Mouse (Mus musculus): ENCODE results near the gene Utp14a. TPM values are rescaled to one million over a fixed set of nuclear protein-coding genes. Genes with fewer than 3 reads are reported as not detected.
"Not testable (repeated sequence)": the region's sequence is repeated elsewhere in the genome, so short reads cannot be mapped to it uniquely, and the experiment has no call there.

The Utp14a gene
- 17.0 and 25.0 TPM in 2 replicates for total RNA-seq (2014; rRNA removed)
- polyA plus RNA-seq (2015; fragmentation: Nextera tagmentation; extraction: Ambion mirVana): 13.4 and 13.8 TPM in 2 replicates

DNA sequence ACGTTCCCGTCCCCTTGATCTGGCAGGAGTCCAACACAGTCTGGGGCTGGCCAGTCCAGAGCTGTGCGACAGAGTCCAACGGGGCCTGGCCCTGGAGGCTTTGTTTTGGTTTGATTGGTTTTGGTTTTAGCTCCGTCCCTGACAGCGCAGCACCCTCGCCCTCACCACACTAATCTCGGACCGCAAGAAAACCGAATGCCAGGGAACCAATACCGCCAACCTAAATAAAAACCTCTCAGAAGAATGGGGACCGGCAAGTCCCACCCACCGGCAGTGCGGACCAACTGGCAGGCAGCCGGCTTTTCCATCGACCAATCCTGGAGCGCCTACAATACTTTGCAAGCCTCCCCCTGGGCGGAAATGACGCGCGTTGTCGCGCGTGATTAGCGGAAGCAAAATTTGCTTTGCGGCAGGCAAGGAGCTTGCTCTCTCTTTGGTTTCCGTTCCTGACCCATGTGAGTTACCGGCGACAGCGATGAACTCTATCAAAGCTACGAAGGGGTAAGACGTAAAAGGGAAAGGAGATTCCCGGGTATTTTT, at the start of gene Utp14a:
TSS of gene Utp14a (plus strand) at position 395 of the 540 bp plus-strand sequence.
- ATAC-seq: peak; percentile 99
- TF ChIP-seq CTCF (IDR thresholded peaks at IDR 0.05; ENCODE audit: low read depth): no peak
- 20% methylated on average over 33 of the region's 33 CpGs for WGBS

DNA sequence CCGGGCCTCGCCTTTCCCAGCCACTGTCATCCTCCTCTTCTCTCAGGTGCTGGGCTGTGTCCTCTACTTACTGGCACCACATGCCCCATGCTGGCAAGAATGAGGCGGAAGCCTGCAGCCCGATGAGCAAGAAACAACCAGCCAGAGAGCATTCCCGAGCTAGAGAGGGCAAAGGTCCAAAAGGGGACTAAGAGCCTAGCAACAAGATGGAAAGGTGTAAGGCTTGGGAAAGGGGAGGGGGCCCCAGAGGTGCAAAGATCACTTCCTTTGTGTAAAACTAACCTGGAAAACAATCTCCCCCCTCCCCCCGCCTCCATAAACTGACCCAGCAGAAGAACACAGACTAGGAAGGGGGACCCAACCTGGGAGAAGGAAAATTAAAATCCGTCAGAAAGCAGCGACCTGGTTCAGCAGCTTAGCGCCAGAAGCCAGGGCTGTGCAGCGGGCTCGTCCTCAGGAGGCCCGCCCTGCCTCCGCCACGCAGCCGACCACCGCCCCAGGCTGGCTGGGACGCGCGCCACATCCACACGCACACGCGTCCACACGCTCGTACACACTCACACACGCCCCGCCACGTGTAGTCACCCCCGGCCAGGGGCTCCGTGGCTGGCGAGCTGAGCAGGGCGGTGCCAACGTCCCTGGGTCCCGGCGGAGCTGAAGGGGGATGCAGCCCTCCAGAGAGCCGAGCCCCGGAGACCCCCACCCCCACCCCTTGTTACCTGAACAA, 48.7 kb upstream of the Utp14a start:
- Histone ChIP-seq H3K9ac (peak overlapping the region; percentile 67), H3K27ac (ENCODE audit: low read depth, low read length) (peak overlapping the region; percentile 76), H3K4me3 (ENCODE audit: low read depth, low read length) (peak overlapping the region; percentile 59), H3K27me3 (ENCODE audit: insufficient read depth, low read length) (no peaks in the 10 kb centered on the region), H3K4me2 (ENCODE audit: low read depth) (peak overlapping the region; percentile 52), H3K4me1 (ENCODE audit: insufficient read depth) (0 out of 2 replicates have a peak, but pooled peaks cover 8% of the 10 kb centered on the region), H3K9me3 (ENCODE audit: low read length) (no peaks in the 10 kb centered on the region), H3K36me3 (ENCODE audit: insufficient read depth) (no peaks in the 10 kb centered on the region)
- peak; percentile 64 for DNase-seq
- peak; percentile 85 for ATAC-seq
- WGBS: 20% methylated on average over 34 of the region's 36 CpGs
- TF ChIP-seq CTCF (IDR thresholded peaks at IDR 0.05; ENCODE audit: low read depth): no peak

More for the DNA sequence above, at the start of gene Utp14a:
- peak within 1 kb of the TSS; percentile 49 for H3K4me3 ChIP-seq (ENCODE audit: low read depth, low read length)
- H3K4me2 ChIP-seq (ENCODE audit: low read depth): peak within 1 kb of the TSS; percentile 55
- no peaks in the 10 kb centered on the region for H3K36me3 ChIP-seq (ENCODE audit: insufficient read depth)
- peak; percentile 95 for DNase-seq
- peak within 1 kb of the TSS; percentile 77 for H3K27ac ChIP-seq (ENCODE audit: low read depth, low read length)
- no peaks in the 10 kb centered on the region for H3K9me3 ChIP-seq (ENCODE audit: low read length)
- no peaks in the 10 kb centered on the region for H3K4me1 ChIP-seq (ENCODE audit: insufficient read depth)
- H3K27me3 ChIP-seq (ENCODE audit: insufficient read depth, low read length): no peaks in the 10 kb centered on the region
- peak within 1 kb of the TSS; percentile 47 for H3K9ac ChIP-seq

DNA sequence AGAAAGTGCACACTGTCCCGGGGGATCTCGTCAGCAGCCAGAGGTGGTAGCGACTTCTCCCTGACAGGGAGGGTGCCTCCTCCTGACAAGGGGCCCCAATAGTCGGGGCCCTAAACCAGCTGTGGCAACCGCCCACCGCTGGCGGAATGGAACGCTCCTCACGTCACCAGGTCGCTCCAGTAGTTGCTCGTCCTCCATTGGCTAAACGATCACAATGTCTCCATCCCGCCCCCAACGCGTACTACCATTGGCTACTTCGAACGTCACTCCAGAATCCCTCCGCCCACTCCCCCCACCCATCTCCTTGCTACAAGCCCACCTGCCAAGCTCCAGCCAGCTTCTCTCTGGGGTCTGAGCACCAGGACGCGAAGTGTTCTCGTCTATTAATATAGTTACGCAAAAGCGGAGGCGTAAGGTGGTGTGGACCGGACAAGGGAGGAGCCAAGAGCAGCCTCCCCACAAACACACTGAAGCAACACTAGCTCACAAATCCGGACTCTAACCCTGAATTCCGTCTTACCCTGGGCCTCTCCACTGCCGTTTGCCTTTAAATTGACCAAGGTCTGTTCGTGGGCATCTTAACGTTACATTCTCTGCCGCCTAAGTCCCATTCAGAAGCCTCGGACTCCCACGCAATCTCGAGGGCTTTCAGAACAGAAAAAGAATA, 48.0 kb upstream of the Utp14a start, which contains the start of gene Zdhhc9:
TSS of gene Zdhhc9 (minus strand) at position 360 of the 667 bp plus-strand sequence.
- Histone ChIP-seq H3K27ac (ENCODE audit: low read depth, low read length) (peak within 1 kb of the TSS; percentile 76), H3K27me3 (ENCODE audit: insufficient read depth, low read length) (no peaks in the 10 kb centered on the region), H3K36me3 (ENCODE audit: insufficient read depth) (no peaks in the 10 kb centered on the region), H3K4me2 (ENCODE audit: low read depth) (peak within 1 kb of the TSS; percentile 52), H3K4me1 (ENCODE audit: insufficient read depth) (0 out of 2 replicates have a peak, but pooled peaks cover 8% of the 10 kb centered on the region), H3K4me3 (ENCODE audit: low read depth, low read length) (peak within 1 kb of the TSS; percentile 59), H3K9ac (peak within 1 kb of the TSS; percentile 67), H3K9me3 (ENCODE audit: low read length) (no peaks in the 10 kb centered on the region)
- WGBS: 22% methylated on average over 34 of the region's 34 CpGs
- DNase-seq (peak; percentile 93), ATAC-seq (peak; percentile 99)
- TF ChIP-seq CTCF (IDR thresholded peaks at IDR 0.05; ENCODE audit: low read depth): no peak

DNA sequence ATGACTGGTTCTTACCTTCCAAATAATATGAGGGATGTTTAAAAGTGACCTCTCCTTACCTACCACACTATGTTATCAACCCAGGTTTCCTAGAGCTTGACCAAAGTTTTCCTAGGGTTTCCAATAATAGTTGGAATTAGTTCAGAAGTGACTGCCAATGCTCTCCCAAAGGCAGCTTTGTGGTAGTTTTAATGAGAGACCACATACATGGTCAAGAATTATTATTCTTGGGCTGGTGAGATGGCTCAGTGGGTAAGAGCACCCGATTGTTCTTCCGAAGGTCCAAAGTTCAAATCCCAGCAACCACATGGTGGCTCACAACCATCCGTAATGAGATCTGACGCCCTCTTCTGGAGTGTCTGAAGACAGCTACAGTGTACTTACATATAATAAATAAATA, 46.9 kb upstream of the Utp14a start:
- not testable (repeated sequence) for DNase-seq; H3K4me3 ChIP-seq (ENCODE audit: low read depth, low read length); H3K9me3 ChIP-seq (ENCODE audit: low read length); H3K27ac ChIP-seq (ENCODE audit: low read depth, low read length); H3K4me1 ChIP-seq (ENCODE audit: insufficient read depth); H3K36me3 ChIP-seq (ENCODE audit: insufficient read depth); H3K9ac ChIP-seq; H3K27me3 ChIP-seq (ENCODE audit: insufficient read depth, low read length); H3K4me2 ChIP-seq (ENCODE audit: low read depth); ATAC-seq
- 96% methylated on average over 2 of the region's 4 CpGs for WGBS

DNA sequence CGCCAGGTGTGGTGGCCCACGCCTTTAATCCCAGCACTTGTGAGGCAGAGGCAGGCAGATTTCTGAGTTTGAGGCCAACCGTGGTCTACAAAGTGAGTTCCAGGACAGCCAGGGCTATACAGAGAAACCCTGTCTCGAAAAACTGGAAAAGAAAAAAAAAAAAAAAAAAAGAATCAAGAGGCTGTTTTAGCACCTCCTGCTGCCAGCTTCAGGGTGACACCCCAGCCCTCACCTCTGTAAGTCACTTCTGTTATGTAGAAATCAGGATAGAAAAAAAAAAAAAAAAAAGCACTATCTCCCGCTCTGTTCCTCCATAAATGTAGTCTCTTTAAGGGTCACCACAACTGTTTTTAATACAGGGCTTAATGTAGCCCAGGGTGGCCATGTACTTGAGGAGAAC, 37.2 kb upstream of the Utp14a start:
- H3K4me3 ChIP-seq (ENCODE audit: low read depth, low read length): no peak overlapping the region
- 84% methylated on average over 5 of the region's 5 CpGs for WGBS
- no peak for TF ChIP-seq CTCF (IDR thresholded peaks at IDR 0.05; ENCODE audit: low read depth)
- H3K9ac ChIP-seq: no peak overlapping the region
- H3K4me2 ChIP-seq (ENCODE audit: low read depth): no peak overlapping the region
- DNase-seq (no peak), ATAC-seq (no peak)
- H3K27me3 ChIP-seq (ENCODE audit: insufficient read depth, low read length): no peaks in the 10 kb centered on the region
- no peaks in the 10 kb centered on the region for H3K36me3 ChIP-seq (ENCODE audit: insufficient read depth)
- H3K4me1 ChIP-seq (ENCODE audit: insufficient read depth): no peaks in the 10 kb centered on the region
- H3K9me3 ChIP-seq (ENCODE audit: low read length): no peaks in the 10 kb centered on the region
- H3K27ac ChIP-seq (ENCODE audit: low read depth, low read length): no peak overlapping the region

DNA sequence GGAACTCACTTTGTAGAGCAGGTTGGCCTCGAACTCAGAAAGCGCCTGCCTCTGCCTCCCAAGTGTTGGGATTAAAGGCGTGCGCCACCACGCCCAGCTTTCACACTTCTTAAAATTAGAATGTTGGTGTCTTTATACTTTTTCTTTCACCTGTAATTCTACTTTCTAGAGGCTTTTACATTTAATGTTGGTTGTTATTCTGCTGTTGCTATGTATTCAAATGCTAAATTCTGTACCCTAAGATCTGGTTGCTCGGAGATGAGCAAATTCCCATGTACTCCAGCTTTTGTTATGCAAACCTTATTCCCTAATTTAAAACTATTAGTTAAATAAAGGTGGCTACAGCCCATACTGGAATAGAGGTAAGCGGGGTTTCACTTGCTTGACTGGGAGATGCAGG, 34.0 kb upstream of the Utp14a start:
- ATAC-seq (no peak), DNase-seq (no peak)
- no peaks in the 10 kb centered on the region for H3K4me1 ChIP-seq (ENCODE audit: insufficient read depth)
- H3K27me3 ChIP-seq (ENCODE audit: insufficient read depth, low read length): no peaks in the 10 kb centered on the region
- no peaks in the 10 kb centered on the region for H3K9me3 ChIP-seq (ENCODE audit: low read length)
- H3K4me3 ChIP-seq (ENCODE audit: low read depth, low read length): no peak overlapping the region
- no peak for TF ChIP-seq CTCF (IDR thresholded peaks at IDR 0.05; ENCODE audit: low read depth)
- no peak overlapping the region for H3K9ac ChIP-seq
- no peak overlapping the region for H3K4me2 ChIP-seq (ENCODE audit: low read depth)
- no peaks in the 10 kb centered on the region for H3K36me3 ChIP-seq (ENCODE audit: insufficient read depth)
- no peak overlapping the region for H3K27ac ChIP-seq (ENCODE audit: low read depth, low read length)
- WGBS: 67% methylated on average over 7 of the region's 7 CpGs

DNA sequence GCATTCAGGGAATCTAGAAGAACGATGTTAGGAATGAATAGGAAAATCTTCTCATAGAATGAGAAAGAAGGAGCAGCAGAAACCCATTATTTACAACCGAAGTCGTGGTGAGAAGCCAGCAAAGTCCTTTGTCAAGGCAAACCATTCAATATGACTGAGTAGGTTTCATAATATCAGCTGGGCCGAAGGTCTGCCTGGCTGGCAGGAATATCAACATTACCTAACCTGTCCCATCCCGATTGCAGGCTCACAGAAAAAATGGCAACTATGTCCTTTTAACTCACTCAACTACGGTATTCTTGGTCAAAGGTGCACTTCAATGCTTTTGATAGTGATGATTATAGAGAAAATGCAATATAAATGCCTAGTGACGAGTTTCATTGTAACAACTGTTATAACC, 30.4 kb upstream of the Utp14a start:
- Histone ChIP-seq H3K27ac (ENCODE audit: low read depth, low read length) (no peak overlapping the region), H3K27me3 (ENCODE audit: insufficient read depth, low read length) (no peaks in the 10 kb centered on the region), H3K36me3 (ENCODE audit: insufficient read depth) (no peaks in the 10 kb centered on the region), H3K4me1 (ENCODE audit: insufficient read depth) (no peaks in the 10 kb centered on the region), H3K4me3 (ENCODE audit: low read depth, low read length) (no peak overlapping the region), H3K9me3 (ENCODE audit: low read length) (no peaks in the 10 kb centered on the region), H3K9ac (no peak overlapping the region), H3K4me2 (ENCODE audit: low read depth) (no peak overlapping the region)
- DNase-seq: no peak
- no peak for TF ChIP-seq CTCF (IDR thresholded peaks at IDR 0.05; ENCODE audit: low read depth)
- ATAC-seq: no peak
- WGBS: 77% methylated on average over 7 of the region's 7 CpGs
